Mouse (Mus musculus) midbrain, embryonic 15.5 days (tissue): Measurements from ENCODE around the gene Irf2bp1. TPM values are rescaled to one million over a fixed set of nuclear protein-coding genes. Genes with fewer than 3 reads are reported as not detected.

Source experiments
- ATAC-seq: fragments of 200-750 bp; cut with Nextera tagmentation; replicated peaks from 2 replicates; pipeline ENCODE4 v1.8.0; 2017; ENCODE audit warnings: moderate TSS enrichment
- H3K27ac ChIP-seq: fragments of 300-500 bp; sonication (generic); 2 replicates; pipeline ENCODE4 v1.5.1; 2015; ENCODE audit warnings: mild to moderate bottlenecking, inconsistent platforms
- H3K27me3 ChIP-seq: fragments of 300-500 bp; sonication (generic); replicated peaks from 2 replicates; pipeline ENCODE4 v1.6.1; 2015; ENCODE audit warnings: inconsistent platforms
- H3K36me3 ChIP-seq: fragments of 300-500 bp; sonication (generic); replicated peaks from 2 replicates; pipeline ENCODE4 v1.6.1; 2015; ENCODE audit warnings: inconsistent platforms
- H3K4me1 ChIP-seq: fragments of 300-500 bp; sonication (generic); 2 replicates; pipeline ENCODE4 v1.6.1; 2015; ENCODE audit warnings: inconsistent platforms
- H3K4me2 ChIP-seq: fragments of 300-500 bp; sonication (generic); 2 replicates; pipeline ENCODE4 v1.6.1; 2015; ENCODE audit warnings: inconsistent platforms, mild to moderate bottlenecking, moderate library complexity
- H3K4me3 ChIP-seq: fragments of 300-500 bp; sonication (generic); 2 replicates; pipeline ENCODE4 v1.5.1; 2015; ENCODE audit warnings: mild to moderate bottlenecking, inconsistent platforms
- H3K9ac ChIP-seq: fragments of 300-500 bp; sonication (generic); 2 replicates; pipeline ENCODE4 v1.6.1; 2015; ENCODE audit warnings: mild to moderate bottlenecking, inconsistent platforms
- H3K9me3 ChIP-seq: fragments of 300-500 bp; sonication (generic); 2 replicates; pipeline ENCODE4 v1.6.1; 2016; ENCODE audit warnings: inconsistent platforms
- WGBS: fragments of 180-500 bp; shearing (Covaris S2); methylation state at CpG from one replicate; pipeline ENCODE4 v1.1.7; 2015; ENCODE audit warnings: mixed read lengths; 5-methylcytosine and 5-hydroxymethylcytosine counted together
- polyA plus RNA-seq: library from polyadenylated mRNA; unstranded; fragments of >200 nt; fragmentation: Nextera tagmentation; extraction: Ambion mirVana; gene quantifications from 2 replicates; pipeline ENCODE4 v1.2.1, GENCODE M21; 2015

Gene Irf2bp1
- polyA plus RNA-seq, 1 experiment from 2014 or later: 33.4 TPM

GRCm38 (mm10) chr7:19002115-19002514 lies 1.7 kb upstream of the Irf2bp1 start:
- ATAC-seq: no peak
- 44% methylated on average over 4 of the region's 4 CpGs for WGBS
- H3K9ac ChIP-seq: peak overlapping the region; percentile 79; the same call in 1 of the 2 replicates
- peak overlapping the region; percentile 45; the same call in 1 of the 2 replicates for H3K4me3 ChIP-seq
- H3K4me2 ChIP-seq: peak overlapping the region; percentile 77
- H3K4me1 ChIP-seq: peaks cover 42% of the 10 kb centered on the region
- H3K9me3 ChIP-seq: no peaks in the 10 kb centered on the region
- H3K36me3 ChIP-seq: peaks cover 9% of the 10 kb centered on the region
- no peaks in the 10 kb centered on the region for H3K27me3 ChIP-seq
- H3K27ac ChIP-seq: 0 out of 2 replicates have a peak overlapping the region, but pooled peaks have one; percentile 21

GRCm38 (mm10) chr7:19002848-19003498 lies 871 bp upstream of the Irf2bp1 start:
- peak; percentile 56 for ATAC-seq
- no peaks in the 10 kb centered on the region for H3K9me3 ChIP-seq
- H3K9ac ChIP-seq: peak overlapping the region; percentile 79
- H3K36me3 ChIP-seq: peaks cover 10% of the 10 kb centered on the region
- 3% methylated on average over 17 of the region's 17 CpGs for WGBS
- H3K4me1 ChIP-seq: peaks cover 49% of the 10 kb centered on the region
- H3K4me2 ChIP-seq: peak overlapping the region; percentile 77
- no peaks in the 10 kb centered on the region for H3K27me3 ChIP-seq
- peak overlapping the region; percentile 45 for H3K4me3 ChIP-seq
- peak overlapping the region; percentile 70 for H3K27ac ChIP-seq

DNA sequence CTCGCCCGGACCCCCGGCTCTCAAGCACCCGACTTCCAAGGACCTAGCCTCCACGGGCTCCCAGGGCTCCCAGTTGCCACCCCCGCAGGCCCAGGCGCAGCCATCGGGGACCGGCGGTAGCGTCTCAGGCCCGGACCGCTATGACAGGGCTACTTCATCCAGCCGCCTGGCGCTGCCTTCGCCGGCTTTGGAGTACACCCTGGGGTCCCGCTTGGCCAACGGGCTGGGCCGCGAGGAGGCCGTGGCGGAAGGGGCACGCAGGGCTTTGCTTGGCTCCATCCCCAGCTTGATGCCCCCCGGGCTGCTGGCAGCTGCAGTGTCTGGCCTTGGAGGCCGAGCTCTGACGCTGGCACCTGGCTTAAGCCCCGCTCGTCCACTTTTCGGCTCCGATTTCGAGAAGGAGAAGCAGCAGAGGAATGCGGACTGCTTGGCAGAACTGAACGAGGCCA lies 811 bp downstream of the Irf2bp1 start:
- H3K4me1 ChIP-seq: peaks cover 49% of the 10 kb centered on the region
- no peaks in the 10 kb centered on the region for H3K9me3 ChIP-seq
- peak overlapping the region; percentile 94 for H3K27ac ChIP-seq
- peak overlapping the region; percentile 96 for H3K4me2 ChIP-seq
- peak; percentile 7 for ATAC-seq
- 4% methylated on average over 34 of the region's 34 CpGs for WGBS
- peaks cover 10% of the 10 kb centered on the region for H3K36me3 ChIP-seq
- H3K9ac ChIP-seq: peak overlapping the region; percentile 92
- H3K27me3 ChIP-seq: no peaks in the 10 kb centered on the region
- peak overlapping the region; percentile 85 for H3K4me3 ChIP-seq

DNA sequence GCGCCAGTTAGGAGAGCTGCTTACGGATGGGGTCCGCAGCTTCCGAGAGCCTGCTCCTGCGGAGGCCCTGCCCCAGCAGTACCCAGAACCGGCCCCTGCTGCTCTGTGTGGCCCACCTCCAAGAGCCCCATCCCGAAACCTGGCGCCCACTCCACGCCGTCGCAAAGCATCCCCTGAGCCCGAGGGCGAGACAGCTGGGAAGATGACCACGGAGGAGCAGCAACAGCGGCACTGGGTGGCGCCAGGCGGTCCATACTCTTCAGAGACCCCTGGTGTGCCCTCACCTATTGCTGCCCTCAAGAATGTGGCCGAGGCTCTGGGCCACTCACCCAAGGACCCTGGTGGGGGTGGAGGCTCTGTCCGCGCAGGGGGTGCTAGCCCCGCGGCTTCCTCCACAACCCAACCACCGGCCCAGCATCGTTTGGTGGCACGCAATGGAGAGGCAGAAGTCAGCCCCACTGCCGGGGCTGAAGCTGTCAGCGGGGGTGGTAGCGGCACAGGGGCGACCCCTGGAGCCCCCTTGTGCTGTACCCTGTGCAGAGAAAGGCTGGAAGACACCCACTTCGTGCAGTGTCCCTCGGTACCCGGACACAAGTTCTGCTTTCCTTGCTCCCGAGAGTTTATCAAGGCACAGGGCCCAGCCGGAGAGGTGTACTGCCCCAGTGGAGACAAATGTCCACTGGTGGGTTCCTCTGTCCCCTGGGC lies 1.7 kb downstream of the Irf2bp1 start:
- no peak for ATAC-seq
- Histone ChIP-seq H3K9me3 (no peaks in the 10 kb centered on the region), H3K27ac (no peak overlapping the region), H3K4me3 (peak overlapping the region; percentile 85), H3K9ac (peak overlapping the region; percentile 92; the same call in 1 of the 2 replicates), H3K27me3 (no peaks in the 10 kb centered on the region), H3K36me3 (peaks cover 10% of the 10 kb centered on the region), H3K4me2 (peak overlapping the region; percentile 96), H3K4me1 (peaks cover 47% of the 10 kb centered on the region)
- 83% methylated on average over 34 of the region's 34 CpGs for WGBS

GRCm38 (mm10) chr7:19006476-19006875 lies 2.6 kb downstream of the Irf2bp1 start:
- Histone ChIP-seq H3K9me3 (no peaks in the 10 kb centered on the region), H3K9ac (no peak overlapping the region), H3K4me3 (no peak overlapping the region), H3K4me2 (no peak overlapping the region), H3K27me3 (no peaks in the 10 kb centered on the region), H3K27ac (no peak overlapping the region), H3K36me3 (peaks cover 10% of the 10 kb centered on the region), H3K4me1 (peaks cover 47% of the 10 kb centered on the region)
- 6% methylated on average over 12 of the region's 12 CpGs for WGBS
- no peak for ATAC-seq

DNA sequence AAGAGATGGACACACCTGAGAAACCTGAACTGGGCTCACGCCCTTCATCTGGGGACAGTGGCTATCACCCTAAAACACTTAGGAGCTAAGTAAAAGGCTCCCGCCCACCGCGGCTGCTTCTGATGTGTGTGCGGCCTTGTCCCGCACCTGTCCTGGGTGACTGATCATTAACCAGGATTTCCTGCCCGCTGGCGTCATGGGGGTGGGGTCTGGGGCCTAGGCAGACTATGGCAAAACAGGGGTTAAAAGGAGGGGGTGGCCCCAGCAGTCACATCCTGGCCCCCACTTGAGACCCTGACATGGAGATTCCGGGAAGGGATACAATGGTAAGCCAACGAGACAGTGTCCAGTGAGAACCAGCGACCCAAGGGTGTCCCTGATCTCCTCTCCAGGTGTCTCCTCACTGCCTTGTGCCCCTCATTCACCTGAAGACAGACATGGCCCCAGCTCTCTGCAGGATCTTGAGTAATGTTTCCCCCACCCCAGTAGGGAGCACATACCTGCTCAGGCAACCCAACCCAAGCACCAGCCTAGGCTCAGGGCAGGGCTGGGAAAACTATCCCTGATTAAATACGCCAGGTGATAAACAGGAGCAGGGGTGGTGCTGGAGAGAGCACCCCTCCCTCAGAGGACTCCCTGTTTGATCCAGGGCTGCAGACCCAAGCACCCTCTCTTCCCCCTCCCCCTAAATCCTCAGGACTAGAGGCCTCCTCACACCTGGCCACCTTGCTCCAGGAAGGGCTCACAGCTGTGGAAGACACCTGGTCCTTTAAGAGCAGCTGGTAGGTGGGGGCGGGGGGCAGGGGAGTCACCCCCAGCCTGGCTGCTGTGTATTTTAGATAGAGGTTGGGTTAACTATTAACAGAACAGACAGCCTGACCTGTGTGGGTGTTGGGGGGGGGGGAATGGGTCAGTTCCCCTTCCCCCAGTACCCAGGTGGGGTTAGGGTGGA lies 3.5 kb downstream of the Irf2bp1 start:
- Histone ChIP-seq H3K4me1 (peaks cover 47% of the 10 kb centered on the region), H3K9me3 (no peaks in the 10 kb centered on the region), H3K9ac (no peak overlapping the region), H3K4me3 (no peak overlapping the region), H3K27ac (no peak overlapping the region), H3K27me3 (no peaks in the 10 kb centered on the region), H3K4me2 (no peak overlapping the region), H3K36me3 (peaks cover 10% of the 10 kb centered on the region)
- ATAC-seq: no peak
- WGBS: 87% methylated on average over 13 of the region's 13 CpGs

DNA sequence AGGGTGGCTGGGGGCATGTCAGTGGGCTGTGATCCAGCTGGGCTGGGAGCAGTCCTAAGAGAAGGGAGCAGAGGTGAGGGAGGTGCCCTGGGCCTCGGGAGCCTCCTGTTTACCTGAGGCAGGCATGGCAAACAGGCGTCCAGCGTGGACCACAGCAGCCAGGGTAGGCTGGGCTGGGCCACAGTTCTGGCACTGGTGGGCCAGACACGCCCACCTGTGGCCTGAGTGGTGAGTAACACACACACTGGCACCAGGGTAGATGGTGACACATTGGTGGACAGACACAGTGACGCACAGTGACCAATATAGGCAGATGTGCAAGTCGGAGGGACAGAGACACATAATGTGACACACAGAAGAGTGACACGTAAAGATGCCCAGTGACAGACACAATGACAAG lies 6.7 kb downstream of the Irf2bp1 start:
- Histone ChIP-seq H3K27ac (no peak overlapping the region), H3K4me3 (no peak overlapping the region), H3K27me3 (no peaks in the 10 kb centered on the region), H3K9me3 (no peaks in the 10 kb centered on the region), H3K9ac (no peak overlapping the region), H3K4me1 (peaks cover 30% of the 10 kb centered on the region), H3K36me3 (peaks cover 6% of the 10 kb centered on the region), H3K4me2 (no peak overlapping the region)
- 87% methylated on average over 7 of the region's 7 CpGs for WGBS
- ATAC-seq: no peak

- no peak for ATAC-seq
Measured at GRCm38 (mm10) chr7:19012025-19012621, 8.3 kb downstream of the Irf2bp1 start.

DNA sequence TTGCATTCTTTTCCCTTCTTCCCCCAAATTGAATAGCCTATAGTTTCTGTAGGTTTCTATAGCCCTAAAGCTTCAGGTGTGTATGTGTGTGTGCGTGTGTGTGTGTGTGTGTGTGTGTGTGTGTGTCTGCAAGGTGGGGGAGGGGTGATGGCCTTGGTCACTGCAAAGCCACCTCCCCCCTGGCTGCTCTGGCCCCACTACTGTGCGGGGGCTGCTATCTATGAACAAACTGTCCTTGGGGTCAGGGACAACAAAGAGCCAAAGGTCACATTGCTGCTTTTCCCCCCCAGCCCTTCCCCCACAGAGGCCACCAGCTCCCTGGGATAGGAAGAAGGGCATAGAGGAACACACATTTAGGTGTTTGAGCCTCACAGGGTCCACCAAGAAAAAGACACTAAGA lies 9.0 kb downstream of the Irf2bp1 start:
- no peak overlapping the region for H3K9ac ChIP-seq
- H3K27ac ChIP-seq: no peak overlapping the region
- no peak overlapping the region for H3K4me3 ChIP-seq
- no peak for ATAC-seq
- WGBS: 68% methylated on average over 2 of the region's 2 CpGs
- H3K4me2 ChIP-seq: no peak overlapping the region
- H3K27me3 ChIP-seq: no peaks in the 10 kb centered on the region
- no peaks in the 10 kb centered on the region for H3K36me3 ChIP-seq
- H3K4me1 ChIP-seq: peaks cover 8% of the 10 kb centered on the region
- H3K9me3 ChIP-seq: no peaks in the 10 kb centered on the region

More at GRCm38 (mm10) chr7:19012025-19012621, 8.3 kb downstream of the Irf2bp1 start:
- H3K4me1 ChIP-seq: peaks cover 15% of the 10 kb centered on the region
- 3% methylated on average over 31 of the region's 31 CpGs for WGBS
- H3K4me3 ChIP-seq: peak overlapping the region; percentile 19
- H3K36me3 ChIP-seq: peaks cover under 1% of the 10 kb centered on the region; the same call in 1 of the 2 replicates
- H3K27ac ChIP-seq: no peak overlapping the region; the same call in 1 of the 2 replicates
- H3K9ac ChIP-seq: peak overlapping the region; percentile 41
- peak overlapping the region; percentile 51 for H3K4me2 ChIP-seq
- no peaks in the 10 kb centered on the region for H3K9me3 ChIP-seq
- no peaks in the 10 kb centered on the region for H3K27me3 ChIP-seq

DNA sequence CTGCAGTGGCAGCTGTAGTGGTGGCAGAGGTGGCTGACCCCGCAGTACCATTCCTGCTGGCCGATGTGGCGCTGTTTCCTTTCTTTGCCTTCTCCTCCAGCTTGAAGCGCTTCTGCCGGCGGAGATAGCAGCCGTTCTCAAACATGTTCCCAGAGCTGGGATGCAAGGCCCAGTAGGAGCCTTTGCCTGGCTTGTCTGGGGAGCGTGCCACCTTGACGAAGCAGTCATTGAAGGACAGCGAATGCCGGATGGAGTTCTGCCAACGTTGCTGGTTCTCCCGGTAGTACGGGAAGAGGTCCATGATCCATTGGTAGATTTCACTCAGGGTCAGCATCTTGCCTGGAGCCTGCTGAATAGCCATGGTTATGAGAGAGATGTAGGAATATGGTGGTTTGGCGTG lies 10.6 kb downstream of the Irf2bp1 start:
- Histone ChIP-seq H3K27ac (no peak overlapping the region), H3K27me3 (no peaks in the 10 kb centered on the region), H3K4me2 (no peak overlapping the region), H3K9ac (no peak overlapping the region), H3K36me3 (no peaks in the 10 kb centered on the region), H3K9me3 (no peaks in the 10 kb centered on the region), H3K4me1 (peaks cover 8% of the 10 kb centered on the region), H3K4me3 (no peak overlapping the region)
- no peak for ATAC-seq
- 59% methylated on average over 15 of the region's 15 CpGs for whole genome bisulfite sequencing

DNA sequence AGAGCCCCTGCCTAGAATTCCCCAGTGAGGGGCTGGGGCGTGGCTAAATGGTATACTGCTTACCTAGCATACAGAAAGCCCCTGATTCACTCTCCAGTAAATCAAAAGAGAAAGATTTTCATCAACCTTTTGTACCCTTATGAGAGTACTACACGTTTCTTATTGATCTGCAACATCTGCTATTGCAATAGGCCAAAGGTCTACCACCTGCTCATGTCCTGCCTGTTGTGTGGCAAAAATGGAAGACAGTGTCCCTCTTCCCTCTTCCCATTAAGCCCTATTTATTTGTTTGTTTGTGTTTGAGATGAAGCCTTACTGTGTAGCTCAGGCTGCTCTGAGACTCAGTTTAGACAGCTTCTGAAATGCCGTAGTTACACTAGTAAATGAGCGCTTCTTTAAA lies 12.2 kb downstream of the Irf2bp1 start:
- no peak for ATAC-seq
- H3K4me1 ChIP-seq: peaks cover 8% of the 10 kb centered on the region
- H3K9ac ChIP-seq: no peak overlapping the region
- no peak overlapping the region for H3K27ac ChIP-seq
- H3K9me3 ChIP-seq: no peaks in the 10 kb centered on the region
- peaks cover 10% of the 10 kb centered on the region for H3K27me3 ChIP-seq
- H3K4me3 ChIP-seq: no peak overlapping the region
- 92% methylated on average over 4 of the region's 4 CpGs for WGBS
- no peak overlapping the region for H3K4me2 ChIP-seq
- no peaks in the 10 kb centered on the region for H3K36me3 ChIP-seq
